Mouse (Mus musculus) ES-Bruce4 (cell line): ENCODE results near the gene Nkiras1.

ENCODE experiments used
- CTCF ChIP-seq: IDR thresholded peaks from one replicate; pipeline ENCODE4 v1.8.1; 2011; ENCODE audit warnings: low read depth, low read length
- POLR2A ChIP-seq: IDR thresholded peaks from one replicate; pipeline ENCODE4 v1.8.1; 2011; ENCODE audit warnings: low read length; ENCODE audit not compliant: insufficient read depth

DNA sequence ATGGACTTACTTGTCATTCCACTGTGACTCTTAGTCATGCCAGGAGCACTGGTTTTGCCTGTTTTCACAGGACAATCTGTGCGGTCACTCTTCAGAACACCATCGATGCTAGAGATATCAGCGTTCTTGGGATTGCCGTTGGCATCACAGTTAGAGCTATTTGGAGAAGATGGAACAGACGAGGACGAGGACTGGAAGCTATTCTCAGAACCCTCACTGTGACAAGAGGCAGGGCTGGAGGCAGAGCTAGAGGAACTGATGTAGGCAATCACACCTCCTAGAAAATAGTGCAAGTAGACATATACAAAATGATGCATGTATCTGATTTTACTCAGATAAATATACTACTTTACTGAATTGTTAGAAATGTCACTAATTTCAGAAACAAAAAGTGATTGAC is 49.0 kb upstream of the Nkiras1 start:
- no peak for TF ChIP-seq CTCF
- no peak for TF ChIP-seq POLR2A
